In the genomic region with DNA sequence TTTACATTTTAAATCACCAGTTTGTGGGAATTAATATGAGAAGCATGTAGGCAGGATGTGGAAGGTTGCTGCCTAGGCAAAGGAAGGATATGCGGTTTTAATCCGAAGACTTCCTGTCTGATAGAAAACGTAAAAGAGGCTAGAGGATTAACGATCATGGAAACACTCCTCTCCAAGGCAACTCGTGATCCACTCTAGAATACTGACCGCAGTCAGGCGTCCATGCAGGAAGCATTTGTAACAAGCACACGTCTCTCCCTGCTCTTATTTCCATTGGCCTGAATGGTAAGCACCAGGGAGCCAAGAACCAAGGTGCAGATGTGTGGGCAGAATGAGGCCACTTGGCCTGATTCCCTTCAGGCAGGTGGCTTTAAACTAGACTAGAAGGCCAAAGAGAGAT, we compare ENCODE assay signal across 27 mouse cellular contexts. TPM values are rescaled to one million over a fixed set of nuclear protein-coding genes. Genes with fewer than 3 reads are reported as not detected.
DNase-seq lines count a peak whose midpoint lies in the region; ATAC-seq and TF ChIP-seq lines count a peak whose summit lies in the region.
"Had no signal": no experiment of that assay in that cellular context is flagged by ENCODE, and none has a peak within 500 bp of the region (broad histone marks: within the 10 kb centered on the region; RNA-seq: fewer than 3 reads in every experiment).

No protein-coding gene starts in this region.

- peak overlapping the region; percentile 55 for H3K27ac ChIP-seq in hindbrain, postnatal 0 days
- no peak overlapping the region for H3K27ac ChIP-seq in hindbrain, embryonic 14.5 days
- no peak overlapping the region for H3K27ac ChIP-seq in left cerebral cortex, adult 2 months
- H3K27ac ChIP-seq: embryonic facial prominence, embryonic 13.5 days; hindbrain, embryonic 13.5 days; macrophage had no signal

- no peaks in the 10 kb centered on the region for H3K4me1 ChIP-seq in hindbrain, postnatal 0 days (ENCODE audit: insufficient read depth, low read length)
- no peaks in the 10 kb centered on the region for H3K4me1 ChIP-seq in hindbrain, embryonic 14.5 days (replicated peaks; ENCODE audit: control insufficient read depth, insufficient read depth, low read length)
- H3K4me1 ChIP-seq: embryonic facial prominence, embryonic 13.5 days; hindbrain, embryonic 13.5 days had no signal

- no peak overlapping the region for H3K4me3 ChIP-seq in hindbrain, postnatal 0 days (ENCODE audit: low read length)
- H3K4me3 ChIP-seq in hindbrain, embryonic 14.5 days (replicated peaks; ENCODE audit: low read length), result no peak overlapping the region
- H3K4me3 ChIP-seq in left cerebral cortex, adult 2 months, result no peak overlapping the region
- H3K4me3 ChIP-seq: embryonic facial prominence, embryonic 13.5 days; hindbrain, embryonic 13.5 days had no signal

- ATAC-seq in hindbrain, postnatal 0 days, result peak; percentile 63; the same call in 1 of the 2 replicates
- no peak for ATAC-seq in hindbrain, embryonic 14.5 days (ENCODE audit: low FRiP score)
- ATAC-seq in hematopoietic stem cell, adult 5-6 weeks (replicated peaks in 1 of 2; ENCODE audit: insufficient read depth in 1 of 2, low FRiP score in 2 of 2, low TSS enrichment in 1 of 2, low read depth in 1 of 2, poor library complexity in 2 of 2, severe bottlenecking in 2 of 2), result peak; percentile 86 to 93

- H3K27me3 ChIP-seq in hindbrain, postnatal 0 days (ENCODE audit: insufficient read depth, low read length), result no peaks in the 10 kb centered on the region
- H3K27me3 ChIP-seq in hindbrain, embryonic 14.5 days (ENCODE audit: control insufficient read depth, insufficient read depth, low read length), result no peaks in the 10 kb centered on the region
- H3K27me3 ChIP-seq: embryonic facial prominence, embryonic 13.5 days; hindbrain, embryonic 13.5 days had no signal

- no peak overlapping the region for H3K4me2 ChIP-seq in hindbrain, postnatal 0 days (ENCODE audit: low read depth, low read length)
- no peak overlapping the region for H3K4me2 ChIP-seq in hindbrain, embryonic 14.5 days (replicated peaks)
- H3K4me2 ChIP-seq: embryonic facial prominence, embryonic 13.5 days; hindbrain, embryonic 13.5 days; liver, embryonic 11.5 days; lung, embryonic 14.5 days had no signal

- no peaks in the 10 kb centered on the region for H3K36me3 ChIP-seq in hindbrain, postnatal 0 days (ENCODE audit: insufficient read depth, low read length)
- H3K36me3 ChIP-seq in hindbrain, embryonic 14.5 days (replicated peaks; ENCODE audit: control insufficient read depth, insufficient read depth), result no peaks in the 10 kb centered on the region
- H3K36me3 ChIP-seq: hindbrain, embryonic 13.5 days had no signal

- intact Hi-C loops in left cerebral cortex, adult 2 months (cut with DNase I), result no loop called here

- TF ChIP-seq CTCF in hindbrain, postnatal 0 days (IDR thresholded peaks at IDR 0.05; ENCODE audit: low read depth), result no peak
- no peak for TF ChIP-seq CTCF in left cerebral cortex, adult 2 months (IDR thresholded peaks at IDR 0.05)

- no peak overlapping the region for H3K9ac ChIP-seq in hindbrain, postnatal 0 days (replicated peaks; ENCODE audit: low read length)
- no peak overlapping the region for H3K9ac ChIP-seq in hindbrain, embryonic 14.5 days
- H3K9ac ChIP-seq: embryonic facial prominence, embryonic 13.5 days; hindbrain, embryonic 13.5 days; lung, embryonic 14.5 days had no signal

- DNase-seq in hindbrain, postnatal 0 days (ENCODE audit: low spot score), result peak; percentile 24
- DNase-seq in hindbrain, embryonic 14.5 days (ENCODE audit: low spot score), result no peak
- DNase-seq in thymus, postnatal 25 days, result peak; percentile 3
- DNase-seq in thymus, adult 18-20 months, result no peak
- DNase-seq in adrenal gland, adult 8-10 months, result no peak
- no peak for DNase-seq in left cerebral cortex, adult 2 months (ENCODE audit: extremely low spot score in 1 of 2, low spot score in 2 of 2)
- no peak for DNase-seq in adrenal gland, adult (ENCODE audit: inconsistent age in 2 of 2, low spot score in 1 of 2)
- DNase-seq: B cell, adult 2 months; cerebellum, adult 18-20 months; gastrocnemius, postnatal 10 days; kidney, adult 8-10 months; kidney, postnatal 4 days; layer of hippocampus, postnatal 36 days; left cerebral cortex, postnatal 4 days; lung, embryonic 14.5 days; right cerebral cortex, postnatal 4 days; thymus, postnatal 4 days had no signal

- H3K9me3 ChIP-seq in hindbrain, postnatal 0 days (ENCODE audit: low read length), result no peaks in the 10 kb centered on the region
- no peaks in the 10 kb centered on the region for H3K9me3 ChIP-seq in hindbrain, embryonic 14.5 days (ENCODE audit: control insufficient read depth, low read length)
- H3K9me3 ChIP-seq: embryonic facial prominence, embryonic 13.5 days; hindbrain, embryonic 13.5 days had no signal

- 65% methylated on average over 8 of the region's 8 CpGs for WGBS in hindbrain, postnatal 0 days
- 78% methylated on average over 8 of the region's 8 CpGs for WGBS in hindbrain, embryonic 14.5 days

RNA-seq across cellular contexts. Expression of a gene that starts 41.8 kb away (rescaled TPM):
- not detected in 2 replicates for total RNA-seq in hindbrain, postnatal 0 days (2014; rRNA removed)
- not detected in 2 replicates for polyA plus RNA-seq in hindbrain, postnatal 0 days (2015; fragmentation: Nextera tagmentation; extraction: Ambion mirVana)
- polyA plus RNA-seq in hindbrain, embryonic 14.5 days (2014; fragmentation: Nextera tagmentation; extraction: Ambion mirVana), result not detected in 2 replicates
- not detected in 2 replicates for total RNA-seq in hematopoietic stem cell, adult 5-6 weeks (2017)
- not detected for total RNA-seq in adrenal gland, adult 8-10 months (2022)
- total RNA-seq in left cerebral cortex, adult 2 months (2021), result not detected
- total RNA-seq: adrenal gland, adult 18-20 months; ES-E14; gastrocnemius, postnatal 10 days; heart, adult 8-10 months; layer of hippocampus, postnatal 36 days; left cerebral cortex, postnatal 4 days; neutrophil, adult 5-6 weeks had no signal
- polyA plus RNA-seq: embryonic facial prominence, embryonic 13.5 days; heart, postnatal 0 days; hindbrain, embryonic 13.5 days; liver, embryonic 11.5 days; lung, embryonic 14.5 days; macrophage had no signal

Comparison
In these comparisons a context has a peak if more than half of its experiments do, and no peak if none do; other contexts are left out.
1. DNase-seq: peak in hindbrain, postnatal 0 days (single experiment) and thymus, postnatal 25 days (single experiment); none in hindbrain, embryonic 14.5 days (single experiment), thymus, adult 18-20 months (0 of 2), adrenal gland, adult 8-10 months (single experiment), left cerebral cortex, adult 2 months (0 of 2) and adrenal gland, adult (0 of 2).